Mouse (Mus musculus) liver, embryonic 14.5 days (tissue): Measurements from ENCODE around the gene Irx3. TPM values are rescaled to one million over a fixed set of nuclear protein-coding genes. Genes with fewer than 3 reads are reported as not detected.

Experiments used
- ATAC-seq: fragments of 200-750 bp; cut with Nextera tagmentation; 2 replicates; pipeline ENCODE4 v1.8.0; 2017; ENCODE audit warnings: moderate number of reproducible peaks, mild to moderate bottlenecking, moderate library complexity; ENCODE audit not compliant: insufficient read depth
- DNase-seq, 3 experiments: peaks; one replicate each; pipeline ENCODE4 v3.0.0-alpha.2; 2012 to 2013; ENCODE audit warnings: low read depth in 3 of 3, low spot score in 3 of 3
- H3K27ac ChIP-seq: fragments of 300-500 bp; sonication (generic); 2 replicates; pipeline ENCODE4 v1.5.1; 2014; ENCODE audit warnings: moderate library complexity, mild to moderate bottlenecking, control low read depth, inconsistent platforms
- H3K27me3 ChIP-seq: fragments of 300-500 bp; sonication (generic); 2 replicates; pipeline ENCODE4 v1.6.1; 2014; ENCODE audit warnings: mild to moderate bottlenecking, low read length, moderate library complexity; ENCODE audit not compliant: control insufficient read depth, insufficient read depth
- H3K36me3 ChIP-seq: fragments of 300-500 bp; sonication (generic); replicated peaks from 2 replicates; pipeline ENCODE4 v1.6.1; 2014; ENCODE audit warnings: low read depth; ENCODE audit not compliant: control insufficient read depth, insufficient read depth
- H3K4me1 ChIP-seq, 2 experiments: fragments of 200-500 bp in 1 of 2; fragments of 300-500 bp in 1 of 2; sonication (generic) in 1 of 2; replicated peaks; 2 replicates each; pipeline ENCODE4 v1.6.1; 2012 to 2014; ENCODE audit warnings: antibody characterized with exemption in 1 of 2, inconsistent platforms in 1 of 2, low read length in 1 of 2; ENCODE audit not compliant: control insufficient read depth in 2 of 2, insufficient read depth in 2 of 2
- H3K4me2 ChIP-seq: fragments of 300-500 bp; sonication (generic); 2 replicates; pipeline ENCODE4 v1.6.1; 2014; ENCODE audit warnings: low read depth, mild to moderate bottlenecking, control low read depth, moderate library complexity
- H3K4me3 ChIP-seq, 2 experiments: fragments of 200-500 bp in 1 of 2; fragments of 300-500 bp in 1 of 2; sonication (generic) in 1 of 2; 2 replicates each; pipeline ENCODE4 v1.5.1; 2012 to 2014; ENCODE audit warnings: low read depth in 2 of 2, low read length in 2 of 2, mild to moderate bottlenecking in 2 of 2, control low read depth in 1 of 2, inconsistent platforms in 1 of 2, moderate library complexity in 1 of 2; ENCODE audit not compliant: insufficient read depth in 1 of 2
- H3K9ac ChIP-seq: fragments of 300-500 bp; sonication (generic); replicated peaks from 2 replicates; pipeline ENCODE4 v1.6.1; 2014; ENCODE audit warnings: mild to moderate bottlenecking, control low read depth, moderate library complexity
- H3K9me3 ChIP-seq: fragments of 300-500 bp; sonication (generic); 2 replicates; pipeline ENCODE4 v1.6.1; 2016; ENCODE audit warnings: low read length, mixed read lengths; ENCODE audit not compliant: control insufficient read depth
- CTCF ChIP-seq: IDR thresholded peaks from 2 replicates; pipeline ENCODE4 v1.5.1; 2016; ENCODE audit warnings: antibody characterized with exemption, low read depth, control low read depth
- EP300 ChIP-seq: IDR thresholded peaks from 2 replicates; pipeline ENCODE4 v1.6.1; 2016; ENCODE audit warnings: antibody characterized with exemption, low read depth
- WGBS: fragments of 180-500 bp; shearing (Covaris S2); extraction: QIAGEN DNeasy Blood & Tissue Kit; methylation state at CpG from one replicate; pipeline ENCODE4 v1.1.7; 2014; ENCODE audit not compliant: insufficient replicate concordance; 5-methylcytosine and 5-hydroxymethylcytosine counted together
- polyA plus RNA-seq, 2 experiments: library from polyadenylated mRNA; depleted of rRNA in 1 of 2; stranded (reverse) in 1 of 2; unstranded in 1 of 2; fragments of >200 nt; fragmentation: Nextera tagmentation in 1 of 2; extraction: Ambion mirVana in 1 of 2; gene quantifications; 2 replicates each; pipeline versions ENCODE4 v1.2.1 to v1.2.3; 2012 to 2014

The Irx3 gene
- polyA plus RNA-seq, 2 experiments: 0.03 to 0.04 TPM

GRCm38 (mm10) chr8:91806084-91806719 is 4.3 kb upstream of the Irx3 start:
- Histone ChIP-seq H3K4me1 (no peaks in the 10 kb centered on the region), H3K27ac (no peak overlapping the region), H3K36me3 (no peaks in the 10 kb centered on the region), H3K4me3 (no peak overlapping the region), H3K9ac (no peak overlapping the region), H3K27me3 (peaks cover 78% of the 10 kb centered on the region), H3K4me2 (no peak overlapping the region), H3K9me3 (no peaks in the 10 kb centered on the region)
- ATAC-seq (no peak), DNase-seq (no peak)
- 3% methylated on average over 33 of the region's 33 CpGs for WGBS
- TF ChIP-seq EP300 (no peak), CTCF (no peak)

- Histone ChIP-seq H3K27ac (no peak overlapping the region), H3K9me3 (no peaks in the 10 kb centered on the region), H3K4me3 (0 out of 4 replicates have a peak overlapping the region, but pooled peaks of 1 of the 2 experiments have one; percentile 6), H3K4me2 (peak overlapping the region; percentile 8; the same call in 1 of the 2 replicates), H3K4me1 (no peaks in the 10 kb centered on the region), H3K27me3 (peaks cover 87% of the 10 kb centered on the region), H3K36me3 (no peaks in the 10 kb centered on the region), H3K9ac (no peak overlapping the region)
- ATAC-seq (no peak), DNase-seq (no peak)
- no peak for TF ChIP-seq CTCF
- WGBS: under 1% methylated on average over 32 of the region's 32 CpGs
Measured at GRCm38 (mm10) chr8:91805254-91805671, 3.4 kb upstream of the Irx3 start.

- Histone ChIP-seq H3K4me2 (no peak overlapping the region), H3K27me3 (peaks cover 94% of the 10 kb centered on the region), H3K4me3 (no peak overlapping the region), H3K9me3 (no peaks in the 10 kb centered on the region), H3K4me1 (no peaks in the 10 kb centered on the region), H3K36me3 (no peaks in the 10 kb centered on the region), H3K9ac (no peak overlapping the region), H3K27ac (no peak overlapping the region)
- no peak for DNase-seq
- ATAC-seq: no peak
- WGBS: 3% methylated on average over 36 of the region's 36 CpGs
- no peak for TF ChIP-seq CTCF
- no peak for TF ChIP-seq EP300
Measured at GRCm38 (mm10) chr8:91804403-91805253, 2.8 kb upstream of the Irx3 start.

GRCm38 (mm10) chr8:91803515-91804402 is 1.9 kb upstream of the Irx3 start:
- TF ChIP-seq CTCF: no peak
- no peak for TF ChIP-seq EP300
- H3K9me3 ChIP-seq: no peaks in the 10 kb centered on the region
- WGBS: 4% methylated on average over 28 of the region's 28 CpGs

More at GRCm38 (mm10) chr8:91803515-91804402, 1.9 kb upstream of the Irx3 start:
- Histone ChIP-seq H3K4me3 (no peak overlapping the region), H3K9ac (no peak overlapping the region), H3K4me2 (no peak overlapping the region), H3K4me1 (no peaks in the 10 kb centered on the region), H3K27ac (no peak overlapping the region), H3K27me3 (peaks cover 100% of the 10 kb centered on the region), H3K36me3 (no peaks in the 10 kb centered on the region)
- DNase-seq (no peak), ATAC-seq (no peak)
